Mouse (Mus musculus): ENCODE measurements around the gene Mpl. TPM values are rescaled to one million over a fixed set of nuclear protein-coding genes. Genes with fewer than 3 reads are reported as not detected.

The Mpl gene
- total RNA-seq (2023) = under 1 TPM; 0.58 to 0.77 TPM

DNA sequence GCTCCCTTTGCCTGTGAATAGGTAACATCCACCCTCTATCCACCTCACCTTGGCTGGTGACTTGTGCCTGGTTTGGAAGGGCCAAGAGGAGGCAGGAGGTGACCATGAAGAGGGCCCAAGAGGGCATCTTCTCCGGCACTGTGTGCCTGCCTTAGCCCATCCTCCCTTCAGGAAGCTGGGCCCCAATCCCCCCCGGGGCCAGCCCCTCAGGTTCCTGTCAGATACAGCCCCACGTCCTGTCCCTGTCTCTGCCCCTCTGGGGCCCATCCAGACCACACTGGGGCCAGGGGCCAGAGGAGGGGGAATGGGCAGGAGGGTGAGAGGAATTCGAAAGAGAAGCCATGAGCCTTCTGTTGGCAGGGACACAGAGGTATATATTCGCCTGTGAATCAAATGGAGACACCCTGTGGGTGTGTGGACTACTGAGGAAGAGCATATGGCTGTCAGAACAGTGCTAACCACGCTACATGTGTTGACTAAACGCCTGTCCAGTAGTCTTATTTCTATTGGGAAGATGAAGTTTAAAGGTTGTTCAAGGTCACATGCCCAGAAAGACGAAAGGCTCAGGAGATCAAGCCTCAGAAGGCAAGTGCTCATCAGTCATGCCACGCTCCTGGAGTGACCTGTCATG, at the start of gene Mpl:
TSS of gene Mpl (minus strand) at position 169 of the 631 bp plus-strand sequence.

DNA sequence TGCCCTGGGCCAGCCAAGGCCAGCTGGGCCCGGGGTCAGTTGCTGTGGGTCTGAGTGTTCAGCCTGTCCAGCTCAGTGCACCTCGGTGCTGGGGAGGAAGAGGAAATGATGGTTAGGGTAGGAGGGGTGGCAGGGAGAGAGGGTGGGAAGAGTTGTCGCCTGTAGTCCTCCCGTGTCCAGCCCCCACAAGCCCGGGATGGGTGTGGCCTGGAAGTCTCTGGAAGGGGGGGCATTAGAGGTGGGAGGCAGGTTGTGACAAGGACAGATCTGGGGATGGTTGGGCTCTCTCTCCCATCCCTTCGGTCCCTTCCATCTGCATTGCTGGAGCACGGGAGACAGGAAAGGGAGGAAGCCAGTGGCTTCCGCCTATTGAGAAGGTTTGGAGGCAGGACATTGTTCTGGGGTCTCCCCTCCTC, 32.4 kb upstream of the Mpl start, which contains the start of gene Tie1:
TSS of gene Tie1 (minus strand) at position 345 of the 416 bp plus-strand sequence.

GRCm38 (mm10) chr4:118436820-118437603, 20.3 kb downstream of the Mpl start, which contains the start of gene Cdc20:
TSS of gene Cdc20 (minus strand) at chr4:118437352.

GRCm38 (mm10) chr4:118427768-118428451, 29.4 kb downstream of the Mpl start, which contains the start of gene Elovl1:
TSS of gene Elovl1 (plus strand) at chr4:118428093.

GRCm38 (mm10) chr4:118409142-118409900, 48.0 kb downstream of the Mpl start, which contains the start of the genes Szt2 and Med8:
TSS of gene Szt2 (minus strand) at chr4:118409273.
TSS of gene Med8 (plus strand) at chr4:118409337.

Other genes starting within 250 kb of the Mpl start
- gene Ptprf, start 166.1 kb downstream of the Mpl start, total RNA-seq (2023) = under 1 TPM; 0.24 to 0.49 TPM
- gene Szt2, start 48.2 kb downstream of the Mpl start, total RNA-seq (2023) = 10 to 100 TPM; 55.4 to 57.5 TPM
- 10 to 100 TPM; 73.2 to 77.9 TPM for gene Med8, start 48.2 kb downstream of the Mpl start, total RNA-seq (2023)
- 10 to 100 TPM; 80.1 to 91.1 TPM for gene Elovl1, start 29.4 kb downstream of the Mpl start, total RNA-seq (2023)
- 10 to 100 TPM; 61.8 to 67.5 TPM for gene Cdc20, start 20.2 kb downstream of the Mpl start, total RNA-seq (2023)
- 1 to 10 TPM; 2.9 to 3.3 TPM for gene Tie1, start 32.5 kb upstream of the Mpl start, total RNA-seq (2023)
- not detected for gene 2610528J11Rik, start 69.5 kb upstream of the Mpl start, total RNA-seq (2023)
- gene Tmem125, start 86.5 kb upstream of the Mpl start, total RNA-seq (2023) = not detected
- 1 to 10 TPM; 2.1 to 3.0 TPM for gene Cfap57, start 163.3 kb upstream of the Mpl start, total RNA-seq (2023)
- gene Ebna1bp2, start 163.3 kb upstream of the Mpl start, total RNA-seq (2023) = 10 to 100 TPM; 42.1 to 46.5 TPM
- gene Olfr62, start 201.4 kb upstream of the Mpl start, total RNA-seq (2023) = not detected
- gene Olfr1342, start 235.2 kb upstream of the Mpl start, total RNA-seq (2023) = not detected
- not detected for gene Olfr1341, start 246.0 kb upstream of the Mpl start, total RNA-seq (2023)